Mouse (Mus musculus) thymus, adult 2 months (tissue): ENCODE results near the gene Fam19a1.

Source experiments
- CTCF ChIP-seq: fragments of 200-500 bp; IDR thresholded peaks from 2 replicates; pipeline ENCODE4 v1.5.1; 2012; ENCODE audit warnings: mild to moderate bottlenecking, control low read depth, low read length, moderate library complexity, borderline replicate concordance; ENCODE audit not compliant: control insufficient read depth, poor library complexity, insufficient read depth; ENCODE audit errors: extremely low read depth
- POLR2A ChIP-seq: fragments of 200-500 bp; IDR thresholded peaks from 2 replicates; pipeline ENCODE4 v1.6.1; 2012; ENCODE audit warnings: mild to moderate bottlenecking, low read length, control low read depth, moderate library complexity; ENCODE audit not compliant: control insufficient read depth, poor library complexity, insufficient read depth; ENCODE audit errors: extremely low read depth

DNA sequence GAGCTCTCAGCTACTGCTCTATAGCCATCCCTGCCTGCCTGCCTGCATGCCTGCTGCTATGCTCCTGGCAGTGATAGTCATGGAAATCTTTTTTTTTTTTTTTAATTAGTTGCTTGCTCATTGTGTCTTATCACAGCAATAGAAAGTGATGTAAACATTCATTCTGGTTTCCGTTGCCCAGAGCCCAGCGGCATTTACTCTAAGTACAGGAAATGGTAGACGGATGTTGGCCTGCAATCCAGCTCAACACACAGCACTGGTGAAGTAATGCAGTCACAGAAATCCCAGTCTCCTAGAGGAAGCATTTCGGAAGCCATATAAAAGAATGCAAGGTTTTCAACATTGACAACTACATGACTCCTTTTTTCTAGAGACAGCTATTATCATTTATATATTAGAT, 153.5 kb downstream of the Fam19a1 start:
- TF ChIP-seq CTCF (no peak), POLR2A (no peak)
